Mouse (Mus musculus) monocyte, adult 2 months (primary cell): ENCODE results near the gene Ggt1.
A peak's percentile ranks its signal among the peaks of the same experiment; 100 is the strongest.
"Not testable (repeated sequence)": the region's sequence is repeated elsewhere in the genome, so short reads cannot be mapped to it uniquely, and the experiment has no call there.

ENCODE experiments used
- DNase-seq, 2 experiments: peaks; one replicate each; pipeline ENCODE4 v3.0.0; 2022; ENCODE audit warnings: low spot score in 2 of 2, low read depth in 1 of 2

Ggt1 gene

DNA sequence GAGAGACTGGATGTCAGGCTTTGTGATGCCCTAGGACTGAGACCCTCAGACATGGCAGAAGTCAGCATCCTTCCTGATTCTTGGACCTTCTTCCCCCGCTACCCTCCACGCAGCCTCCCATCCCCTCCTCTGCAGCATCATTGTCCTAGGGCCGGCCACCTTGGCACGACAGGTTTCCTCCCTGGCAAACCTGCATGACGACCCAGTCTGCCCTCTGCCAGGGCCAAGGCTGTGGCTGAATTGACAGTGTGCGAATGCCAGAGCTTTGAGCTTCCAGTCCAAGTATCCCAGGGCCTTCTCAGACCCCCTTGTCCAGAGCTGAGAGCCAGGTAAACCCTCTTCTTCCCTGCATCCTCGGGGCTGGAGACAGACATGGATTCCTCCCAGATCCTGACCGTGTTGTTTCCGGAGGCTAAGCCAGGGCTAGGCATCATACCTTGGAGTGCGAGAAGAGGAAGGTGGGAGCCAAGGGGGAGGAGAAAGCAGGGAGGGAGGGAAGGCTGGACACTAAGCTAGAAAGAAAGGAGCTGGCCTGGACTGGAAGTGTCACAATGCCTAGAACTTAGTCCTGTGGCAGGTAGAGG is at the start of gene Ggt1:
Gene Ggt1, plus strand, starts transcription at position 534 of the 584 bp plus-strand sequence.
- DNase-seq, result no peak

DNA sequence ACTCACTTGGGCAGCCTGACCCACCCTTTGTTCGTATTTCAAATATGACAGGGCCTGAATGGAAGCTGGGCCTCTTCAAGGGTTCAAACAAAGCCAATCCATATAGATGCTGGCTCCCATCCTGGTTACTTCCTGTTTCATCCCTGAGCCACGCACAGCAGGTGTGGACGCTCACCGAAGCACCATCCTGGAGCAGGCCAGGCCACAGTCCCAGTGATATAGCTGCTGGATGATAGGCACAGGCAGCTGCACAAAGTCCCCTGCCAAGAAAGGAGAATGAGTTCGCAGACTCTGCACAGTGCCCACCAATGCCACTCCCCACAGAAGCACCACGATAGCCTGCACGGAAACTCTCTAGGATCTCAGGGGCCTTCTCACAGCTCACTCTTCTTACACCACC is 49.5 kb upstream of the Ggt1 start:
- no peak for DNase-seq

DNA sequence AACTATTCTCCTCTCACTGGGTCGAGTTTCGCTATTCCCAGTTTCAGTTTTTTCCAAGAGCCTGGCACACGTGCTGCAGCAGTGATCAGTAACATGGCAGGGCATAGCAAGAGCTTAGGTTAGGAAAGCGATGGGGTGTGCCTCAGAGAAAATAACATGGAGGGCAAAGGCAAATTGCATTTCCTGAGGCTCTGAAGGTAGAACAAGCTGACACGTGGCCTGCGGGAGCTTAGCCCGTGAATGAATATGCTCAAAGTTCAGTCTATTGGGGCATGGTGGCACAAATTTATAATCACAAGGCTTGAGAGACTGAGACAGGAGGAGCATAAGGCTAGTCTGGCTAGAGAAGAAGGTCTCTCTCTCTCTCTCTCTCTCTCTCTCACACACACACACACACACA is 48.6 kb upstream of the Ggt1 start:
- no peak for DNase-seq

DNA sequence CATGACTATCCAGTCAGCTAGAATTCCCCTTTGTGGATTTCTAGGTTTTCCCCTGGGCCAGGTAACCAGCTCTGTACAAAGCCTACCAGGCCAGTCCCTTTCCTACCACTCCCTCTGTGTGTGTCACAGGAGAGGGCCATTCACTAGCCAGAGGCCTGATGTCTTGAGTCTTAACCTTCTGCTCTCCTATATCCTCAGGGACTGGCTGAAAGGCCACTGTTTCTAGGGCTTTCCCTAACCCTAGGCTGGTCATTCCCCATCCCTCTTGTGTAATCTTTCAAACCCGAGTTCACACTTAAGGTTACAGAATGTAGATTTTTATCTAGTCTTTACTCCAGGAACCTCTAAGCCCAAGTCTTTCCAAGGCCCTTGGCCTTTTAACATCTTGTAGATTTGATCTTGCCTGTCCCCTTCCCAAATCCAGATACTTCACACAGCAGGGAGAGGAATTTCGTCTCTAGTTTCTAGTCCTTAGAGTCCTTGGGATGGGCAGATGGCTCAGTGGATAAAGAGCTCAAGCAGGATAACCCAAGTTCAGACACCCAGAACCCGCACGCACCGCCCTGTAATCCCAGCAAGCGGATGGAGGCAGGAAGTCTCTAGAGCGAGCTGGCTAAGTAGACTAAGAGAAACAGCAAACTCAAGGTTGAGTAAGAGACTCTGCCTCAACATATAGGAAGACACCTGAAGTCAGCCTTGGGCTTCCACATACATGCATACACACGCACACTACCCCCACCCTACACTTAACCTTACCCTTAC is 47.9 kb upstream of the Ggt1 start:
- DNase-seq, result no peak

DNA sequence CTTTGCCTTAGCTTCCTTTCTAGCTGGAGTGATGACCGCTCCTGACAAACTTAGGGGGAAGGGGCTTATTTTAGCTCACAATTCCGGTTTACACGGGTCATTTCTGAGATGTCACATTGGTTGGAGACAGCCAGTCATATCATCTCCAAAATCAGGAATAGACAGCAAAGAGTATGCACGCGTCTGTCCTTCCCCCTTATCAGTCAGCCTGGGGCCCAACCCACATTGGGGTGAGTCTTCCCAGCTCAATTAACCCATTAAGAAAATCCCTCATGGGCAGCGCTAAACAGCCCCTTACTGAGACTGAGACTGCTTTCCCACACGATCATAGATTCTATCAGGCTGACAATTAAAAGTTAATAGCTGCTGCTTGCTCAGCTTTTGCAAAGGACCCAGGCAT is 47.0 kb upstream of the Ggt1 start:
- no peak for DNase-seq

DNA sequence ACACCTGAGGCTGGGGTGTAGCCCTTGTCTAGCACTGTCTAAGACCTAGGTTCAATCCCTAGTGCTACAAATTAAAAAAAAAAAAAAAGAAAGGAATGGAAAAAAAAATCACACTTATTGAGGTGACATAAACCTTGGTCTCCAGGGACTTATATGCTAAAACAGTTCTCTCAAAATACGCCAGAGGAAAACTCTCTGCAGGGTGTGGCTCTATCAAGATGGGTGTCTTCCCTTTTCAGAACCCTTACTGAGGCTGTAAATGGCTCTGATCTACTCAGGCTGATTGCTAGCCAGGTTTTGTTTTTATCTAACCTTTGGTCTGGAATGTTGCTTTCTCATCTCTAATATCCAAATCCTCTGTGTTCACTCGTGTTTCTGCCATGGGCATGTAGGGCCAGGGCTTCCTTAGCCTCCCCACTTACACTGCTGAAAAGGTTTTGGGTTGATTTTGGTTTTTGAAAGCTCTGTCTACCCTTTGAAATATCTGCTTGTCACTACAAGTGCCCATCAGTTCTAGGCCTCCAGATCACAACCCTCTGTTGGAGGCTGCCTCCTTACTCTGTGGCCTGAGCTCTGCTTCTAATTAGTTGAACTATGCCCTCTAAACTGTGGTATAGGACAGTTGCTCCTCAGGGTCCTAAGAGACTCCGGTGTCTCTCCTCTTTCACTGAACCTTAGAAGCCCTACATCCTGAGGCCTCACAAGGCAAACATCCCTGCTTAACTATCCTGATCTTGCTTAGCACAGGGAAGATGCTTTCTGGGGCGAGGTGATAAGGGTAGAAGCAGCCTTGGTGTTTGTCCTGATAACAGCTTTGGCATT is 46.0 kb upstream of the Ggt1 start:
- DNase-seq, result no peak

DNA sequence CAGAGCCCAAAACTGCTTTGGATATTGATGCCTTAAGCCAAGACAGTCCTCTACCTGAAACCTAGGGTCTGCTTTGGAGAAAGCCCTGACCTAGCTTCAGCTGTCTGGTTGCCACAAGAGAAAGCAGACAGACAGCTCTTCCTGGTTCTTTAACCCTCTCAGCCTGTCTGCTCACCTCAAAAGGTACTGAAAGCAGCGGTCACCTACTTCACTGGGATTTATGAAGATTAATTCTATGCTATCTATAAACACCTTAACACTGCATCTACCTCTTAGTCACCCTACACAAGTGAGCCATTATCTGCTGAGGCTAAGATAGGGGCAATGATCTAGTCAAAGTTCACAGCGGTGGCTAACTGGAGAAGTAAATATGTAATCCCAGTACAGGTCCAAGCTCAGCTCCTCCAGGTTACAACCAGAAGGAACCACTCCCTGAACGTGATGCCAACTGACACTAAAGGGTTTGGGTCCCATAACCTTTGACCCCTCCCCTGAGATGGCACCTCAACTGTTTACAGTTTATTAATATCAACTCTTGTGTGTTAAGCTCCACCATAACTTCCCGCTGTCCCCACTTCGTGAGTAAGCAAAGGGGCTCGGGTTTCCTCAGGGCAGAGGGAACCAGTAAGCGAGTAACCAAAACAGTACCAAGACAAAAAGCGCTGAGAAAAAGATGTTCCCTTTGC is 45.2 kb upstream of the Ggt1 start:
- DNase-seq, result no peak

DNA sequence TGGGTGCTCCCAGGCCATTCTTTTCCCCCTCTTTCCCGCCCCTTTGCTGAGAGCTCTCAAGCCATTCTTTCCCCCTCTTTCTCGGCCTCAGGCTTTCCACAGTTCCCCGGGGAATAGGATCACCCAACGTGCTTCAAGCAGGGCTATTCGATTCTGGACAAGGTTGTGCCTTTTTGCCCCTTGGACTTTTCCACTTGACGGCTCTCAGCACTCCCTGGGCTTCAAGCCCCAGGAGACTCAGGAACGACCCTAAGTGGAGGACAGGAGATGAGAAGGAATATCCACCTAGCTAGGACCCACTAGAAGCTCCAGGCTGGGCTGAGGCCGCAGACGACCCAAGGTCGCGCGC is 44.7 kb upstream of the Ggt1 start:
- no peak for DNase-seq

DNA sequence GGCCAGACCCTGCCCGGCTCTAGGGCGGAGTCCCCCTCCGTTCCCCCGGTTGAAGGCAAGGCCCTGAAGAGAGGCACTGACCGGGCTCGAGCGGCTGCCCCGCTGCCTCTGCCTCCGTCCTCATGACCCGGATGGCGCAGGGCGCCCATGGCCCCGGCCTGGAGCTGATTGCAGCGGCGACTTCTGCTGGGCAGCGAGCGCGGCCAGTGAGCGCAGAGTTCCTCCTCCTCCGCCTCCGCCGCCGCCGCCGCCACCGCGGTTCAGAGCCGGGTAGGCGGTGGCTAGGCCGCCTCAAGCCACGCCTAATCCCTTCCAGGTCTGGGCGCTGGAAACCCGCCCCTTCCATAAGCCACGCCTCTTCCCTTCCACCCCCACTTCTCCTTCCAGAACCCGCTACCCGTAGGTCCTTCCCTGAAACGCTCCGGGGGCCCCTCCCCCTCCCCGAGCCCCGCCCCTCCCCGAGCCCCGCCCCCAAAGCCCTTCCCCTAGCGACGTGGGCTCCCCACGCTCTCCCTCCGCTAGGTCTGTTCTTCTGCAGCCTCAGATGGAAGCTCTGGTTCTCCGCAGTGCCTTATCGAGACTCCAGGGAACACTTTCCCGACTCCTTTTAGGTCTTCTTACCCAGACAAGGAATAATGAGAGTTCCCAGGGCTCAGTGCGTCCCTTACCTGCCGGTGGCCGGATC is 44.2 kb upstream of the Ggt1 start, which contains the start of gene Snrpd3:
Gene Snrpd3, plus strand, starts transcription at position 479 of the 685 bp plus-strand sequence.
- peak; percentile 87 to 91 for DNase-seq

DNA sequence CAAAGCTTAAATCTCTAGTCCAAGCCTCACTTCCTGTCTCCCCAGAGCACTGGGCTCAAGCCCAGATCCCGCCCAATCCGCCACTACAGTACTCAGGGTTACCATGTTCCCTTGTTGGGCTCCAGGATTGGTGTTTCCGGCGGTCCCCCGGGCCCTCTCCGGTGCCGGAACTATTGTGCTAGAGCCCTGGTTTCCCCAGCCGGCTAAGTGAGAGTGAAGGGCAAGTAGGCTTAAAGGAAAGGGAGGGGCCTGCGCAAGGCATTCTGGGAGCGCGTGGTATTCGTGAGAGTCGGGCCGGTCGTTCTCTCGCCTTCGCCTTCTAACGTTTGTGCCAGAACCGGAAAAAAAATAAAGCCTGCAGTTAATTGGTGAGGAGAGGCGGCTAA is 43.7 kb upstream of the Ggt1 start, which contains the start of gene Gucd1:
Gene Gucd1, minus strand, starts transcription at position 215 of the 386 bp plus-strand sequence.
- DNase-seq, result peak; percentile 95 to 98

DNA sequence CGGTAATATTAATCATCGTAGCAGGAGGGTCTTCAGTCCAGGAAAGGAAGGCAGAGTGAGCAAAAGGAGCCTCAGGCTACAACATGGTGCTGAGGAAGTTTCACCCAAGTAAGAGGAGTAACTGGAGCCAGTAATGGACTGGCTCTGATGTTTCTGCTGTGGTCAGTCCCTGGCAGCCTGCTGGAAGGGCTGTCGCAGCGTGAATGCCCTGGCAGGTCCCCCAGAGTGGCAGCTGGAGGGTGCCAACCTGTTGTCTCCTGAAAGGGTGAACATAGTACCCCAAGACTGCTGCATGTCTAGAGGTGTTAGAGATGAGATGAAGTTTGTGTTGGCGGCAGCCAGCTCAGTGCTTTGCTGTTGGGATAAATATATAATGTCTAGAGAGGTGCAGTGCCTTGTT is 40.8 kb upstream of the Ggt1 start:
- DNase-seq, result no peak

DNA sequence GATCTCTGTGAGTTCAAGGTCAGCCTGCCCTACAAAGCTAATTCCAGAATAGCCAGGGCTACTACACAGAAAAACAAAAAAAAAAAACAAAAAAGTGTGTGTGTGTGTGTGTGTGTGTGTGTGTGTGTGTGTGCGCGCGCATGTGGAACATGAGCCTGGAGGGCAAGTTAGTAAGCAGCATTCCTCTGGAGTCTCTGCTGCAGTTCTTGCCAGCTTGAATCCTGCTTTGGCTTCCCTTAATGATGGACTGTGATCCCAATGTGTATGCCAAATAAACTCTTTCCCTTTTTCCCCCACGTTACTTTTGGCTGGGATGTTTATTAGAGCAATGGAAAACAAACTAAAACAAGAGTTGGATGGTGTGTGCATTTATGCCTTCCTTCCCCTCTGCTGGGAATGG is 39.8 kb upstream of the Ggt1 start:
- no peak for DNase-seq

DNA sequence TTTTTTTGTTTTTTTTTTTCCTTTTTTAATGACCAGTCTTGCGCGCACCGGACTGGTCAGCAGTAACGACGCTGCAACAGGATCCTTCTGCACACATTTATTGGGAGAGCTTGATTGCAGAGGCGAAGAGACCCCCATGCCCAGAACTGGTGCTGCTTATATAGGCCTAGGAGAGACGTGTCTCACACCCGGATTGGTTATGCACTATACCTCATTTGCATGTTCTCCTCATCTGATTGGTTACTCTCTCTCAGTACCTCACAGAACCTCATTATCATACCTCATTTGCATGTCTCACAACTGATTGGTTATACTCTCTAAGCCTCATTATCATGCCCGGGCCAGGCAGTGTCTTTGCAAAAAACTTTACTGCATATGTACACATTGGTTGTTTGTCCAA is 36.0 kb upstream of the Ggt1 start:
- DNase-seq, result not testable (repeated sequence)

DNA sequence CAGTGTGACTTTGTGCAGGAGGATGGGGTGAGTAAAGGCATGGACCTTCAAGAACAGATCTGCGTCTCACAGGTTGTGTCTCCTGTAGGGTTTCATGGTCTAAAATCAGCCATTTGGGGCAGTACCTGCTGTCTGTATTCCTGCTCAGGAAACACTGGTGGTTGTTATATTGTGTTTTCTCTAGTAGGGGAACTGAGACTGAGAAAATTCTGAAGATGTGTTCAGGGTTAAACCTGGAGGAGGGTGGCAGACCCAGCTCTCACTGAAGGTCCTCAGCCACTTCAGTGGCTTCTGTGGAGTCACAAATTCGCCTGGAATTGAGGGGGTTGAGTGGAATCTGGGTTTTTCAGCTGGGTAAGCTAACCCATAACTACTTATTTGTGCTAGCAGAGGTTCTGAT is 31.1 kb upstream of the Ggt1 start:
- DNase-seq, result no peak

DNA sequence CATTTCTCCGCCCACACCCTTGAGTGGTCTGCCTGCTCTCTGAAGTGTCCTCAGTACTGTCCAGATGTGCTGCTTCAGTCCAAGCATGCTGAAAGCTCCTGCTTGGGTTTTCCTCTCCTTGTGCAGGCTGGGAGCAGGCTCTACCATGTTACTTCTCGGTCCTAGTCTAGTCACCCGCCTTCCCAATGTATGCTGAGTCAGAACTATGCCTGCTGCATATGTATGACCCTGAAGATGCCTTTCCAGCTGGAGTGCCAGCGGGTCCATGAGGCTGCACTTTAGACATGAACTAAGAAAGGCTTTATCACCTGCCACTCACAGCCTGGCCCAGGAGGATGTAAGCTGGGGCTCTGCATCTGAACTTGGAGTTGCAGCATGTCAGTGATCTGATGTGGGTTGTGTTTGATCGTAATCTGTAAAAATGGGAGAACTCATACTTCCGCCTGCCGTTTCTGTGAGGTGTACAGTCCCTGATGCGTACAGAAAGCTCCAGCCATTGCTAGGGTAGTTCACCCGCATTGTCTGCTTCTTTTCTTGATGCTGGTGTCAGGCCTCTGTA is 29.8 kb upstream of the Ggt1 start:
- no peak for DNase-seq

DNA sequence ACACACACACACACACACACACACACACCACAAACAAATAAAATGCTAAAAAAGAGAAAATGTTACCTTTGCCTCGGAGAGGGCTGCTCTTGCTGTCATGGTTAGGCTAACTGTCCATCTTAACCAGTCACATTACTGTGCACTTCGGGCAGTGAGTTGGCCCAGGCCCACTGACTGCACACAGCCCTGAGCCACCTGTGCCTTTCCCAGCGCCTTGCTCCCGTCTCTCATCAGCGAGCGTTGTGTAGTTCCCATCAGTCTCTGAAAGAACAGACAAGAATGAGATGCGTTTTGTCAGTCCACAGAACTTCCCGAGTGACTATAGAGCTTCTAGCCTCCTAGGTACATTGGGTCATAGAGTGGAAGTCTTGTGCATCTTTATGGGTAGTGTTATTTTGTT is 27.2 kb upstream of the Ggt1 start:
- DNase-seq, result no peak

DNA sequence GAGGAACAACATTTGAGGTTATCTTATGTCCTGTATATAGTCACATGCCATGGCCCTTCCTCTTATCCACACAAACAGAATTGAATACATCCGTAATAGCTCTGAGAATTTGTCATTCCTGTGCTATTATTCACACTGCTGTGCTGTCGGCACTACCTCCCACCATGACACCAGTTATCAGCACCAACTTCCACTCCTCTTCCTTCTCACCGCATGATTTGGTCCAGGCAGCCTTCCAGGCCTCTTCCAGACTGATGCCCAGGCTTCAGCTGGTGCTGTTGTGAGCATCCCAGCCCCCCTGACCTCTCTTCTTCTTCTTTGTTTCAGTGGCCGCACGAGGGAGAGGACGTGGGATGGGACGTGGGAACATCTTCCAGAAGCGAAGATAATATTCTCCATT is 26.5 kb upstream of the Ggt1 start:
- no peak for DNase-seq

DNA sequence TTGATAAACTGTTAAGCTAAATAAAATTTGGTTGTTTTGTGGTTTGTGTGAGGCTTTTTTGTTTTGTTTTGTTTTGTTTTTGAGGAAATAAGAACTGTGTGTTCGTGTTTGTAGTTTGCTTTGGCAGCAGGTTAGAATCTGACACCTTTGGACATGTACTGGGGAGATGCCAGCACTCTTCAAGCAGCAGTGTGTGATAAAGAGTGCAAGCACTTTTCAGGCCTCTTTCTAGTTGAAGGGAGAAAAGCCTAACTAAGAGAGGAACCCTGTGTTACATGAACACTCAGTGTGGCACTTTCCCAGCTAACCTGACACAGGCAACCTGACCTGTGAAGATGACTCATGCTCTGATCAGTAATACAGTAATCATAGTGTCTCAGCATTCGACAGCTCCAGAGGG is 26.0 kb upstream of the Ggt1 start:
- DNase-seq, result no peak

DNA sequence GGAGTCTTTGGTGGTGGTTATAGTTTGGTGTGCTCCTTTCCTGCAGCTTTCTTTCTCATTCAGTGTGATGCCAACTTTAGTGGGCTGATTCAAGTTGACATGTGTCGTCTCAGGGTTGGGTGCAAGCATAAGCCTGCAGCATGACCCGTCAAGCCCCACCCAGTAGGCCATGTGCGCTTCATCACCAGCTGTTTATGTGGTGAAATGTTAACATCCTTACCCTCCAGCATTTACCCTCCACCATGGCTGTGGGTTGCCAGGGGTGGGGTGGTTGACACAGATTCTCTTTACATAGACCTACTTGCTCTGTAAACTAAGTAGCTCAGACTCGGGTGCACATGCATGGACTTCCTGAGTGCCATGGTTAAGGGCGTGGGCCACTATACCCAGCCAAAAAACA is 25.3 kb upstream of the Ggt1 start:
- no peak for DNase-seq

DNA sequence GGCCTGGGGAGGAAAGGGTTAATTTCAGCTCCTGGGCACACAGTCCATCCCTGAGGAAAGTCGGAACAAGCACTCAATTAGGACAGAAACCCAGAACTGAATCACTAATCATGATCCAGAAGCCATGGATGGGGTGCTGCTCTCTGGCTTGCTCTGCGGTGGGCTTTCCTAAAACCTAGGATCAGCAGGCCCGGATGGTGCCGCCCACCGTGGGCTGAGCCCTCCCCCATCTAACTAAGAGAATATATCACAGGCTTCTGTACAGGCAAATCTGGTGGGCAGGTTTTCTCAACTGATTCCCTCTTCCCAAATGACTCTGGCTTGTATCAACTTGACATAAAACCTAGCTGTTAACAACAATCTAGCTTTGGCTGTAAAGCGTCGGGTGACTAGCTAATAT is 13.5 kb upstream of the Ggt1 start:
- no peak for DNase-seq

DNA sequence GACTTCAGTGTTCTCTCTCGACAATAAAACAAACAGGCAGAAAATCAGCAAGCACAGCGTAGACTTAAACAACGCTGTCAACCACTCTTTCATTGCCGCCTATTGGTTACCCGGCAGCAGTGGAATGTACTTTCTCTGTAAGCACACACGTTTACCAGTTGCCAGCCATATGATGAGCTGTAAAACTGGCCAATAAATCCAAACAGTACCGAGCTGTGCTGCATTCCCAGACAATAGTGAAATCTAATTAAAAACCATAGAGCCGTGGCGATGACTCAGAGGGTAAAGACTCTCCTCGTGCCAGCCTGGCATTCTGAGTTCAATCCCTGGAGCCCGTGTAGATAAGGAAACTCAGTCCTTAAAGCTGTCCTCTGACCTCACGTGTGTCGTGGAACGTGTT is 12.9 kb upstream of the Ggt1 start:
- no peak for DNase-seq
